Mouse (Mus musculus) hindbrain, embryonic 12.5 days (tissue): Measurements from ENCODE around the gene 4930505A04Rik. TPM values are rescaled to one million over a fixed set of nuclear protein-coding genes. Genes with fewer than 3 reads are reported as not detected.

Experiments used
- ATAC-seq: fragments of 200-750 bp; cut with Nextera tagmentation; 2 replicates; pipeline ENCODE4 v1.8.0; 2017; ENCODE audit warnings: moderate TSS enrichment; ENCODE audit not compliant: low FRiP score
- H3K27ac ChIP-seq: fragments of 300-500 bp; sonication (generic); 2 replicates; pipeline ENCODE4 v1.5.1; 2016; ENCODE audit warnings: mild to moderate bottlenecking
- H3K27me3 ChIP-seq: fragments of 300-500 bp; sonication (generic); 2 replicates; pipeline ENCODE4 v1.6.1; 2016; ENCODE audit warnings: mild to moderate bottlenecking
- H3K36me3 ChIP-seq: fragments of 300-500 bp; sonication (generic); 2 replicates; pipeline ENCODE4 v1.6.1; 2016; ENCODE audit warnings: mild to moderate bottlenecking
- H3K4me1 ChIP-seq: fragments of 300-500 bp; sonication (generic); 2 replicates; pipeline ENCODE4 v1.6.1; 2016
- H3K4me2 ChIP-seq: fragments of 300-500 bp; sonication (generic); replicated peaks from 2 replicates; pipeline ENCODE4 v1.6.1; 2016; ENCODE audit warnings: mild to moderate bottlenecking
- H3K4me3 ChIP-seq: fragments of 300-500 bp; sonication (generic); 2 replicates; pipeline ENCODE4 v1.5.1; 2016; ENCODE audit warnings: mild to moderate bottlenecking
- H3K9ac ChIP-seq: fragments of 300-500 bp; sonication (generic); 2 replicates; pipeline ENCODE4 v1.6.1; 2016; ENCODE audit warnings: mild to moderate bottlenecking, moderate library complexity
- H3K9me3 ChIP-seq: fragments of 300-500 bp; sonication (generic); replicated peaks from 2 replicates; pipeline ENCODE4 v1.6.1; 2016; ENCODE audit warnings: mild to moderate bottlenecking
- WGBS: fragments of 180-500 bp; shearing (Covaris S2); methylation state at CpG from one replicate; pipeline ENCODE4 v1.1.7; 2016; 5-methylcytosine and 5-hydroxymethylcytosine counted together
- polyA plus RNA-seq: library from polyadenylated mRNA; unstranded; fragments of >200 nt; fragmentation: Nextera tagmentation; extraction: Ambion mirVana; gene quantifications from 2 replicates; pipeline ENCODE4 v1.2.1, GENCODE M21; 2016

Gene 4930505A04Rik
- 0.26 TPM in 1 of 2 replicates, not detected in the other for polyA plus RNA-seq

- WGBS, result 10% methylated on average over 17 of the region's 17 CpGs
- Histone ChIP-seq H3K4me3 (peak within 1 kb of the TSS; percentile 49), H3K9me3 (no peaks in the 10 kb centered on the region), H3K27me3 (no peaks in the 10 kb centered on the region), H3K27ac (peak within 1 kb of the TSS; percentile 64; the same call in 1 of the 2 replicates), H3K4me2 (peak within 1 kb of the TSS; percentile 71), H3K9ac (peak within 1 kb of the TSS; percentile 62), H3K4me1 (peaks cover 11% of the 10 kb centered on the region), H3K36me3 (no peaks in the 10 kb centered on the region)
- peak; percentile 98 for ATAC-seq
These were observed at the start of gene 4930505A04Rik for GRCm38 (mm10) chr11:30471751-30472593. Gene 4930505A04Rik, minus strand, starts transcription at chr11:30471827.

GRCm38 (mm10) chr11:30517133-30517532 is 45.5 kb upstream of the 4930505A04Rik start:
- no peak for ATAC-seq
- Histone ChIP-seq H3K4me2 (no peak overlapping the region), H3K36me3 (no peaks in the 10 kb centered on the region), H3K4me1 (no peaks in the 10 kb centered on the region), H3K9me3 (no peaks in the 10 kb centered on the region), H3K27ac (no peak overlapping the region), H3K27me3 (no peaks in the 10 kb centered on the region), H3K9ac (no peak overlapping the region), H3K4me3 (no peak overlapping the region)
- 78% methylated on average over 2 of the region's 2 CpGs for WGBS

- H3K9me3 ChIP-seq, result no peaks in the 10 kb centered on the region
- ATAC-seq, result no peak
- no peaks in the 10 kb centered on the region for H3K36me3 ChIP-seq
- no peak overlapping the region for H3K27ac ChIP-seq
- no peak overlapping the region for H3K9ac ChIP-seq
- no peaks in the 10 kb centered on the region for H3K27me3 ChIP-seq
- 90% methylated on average over 4 of the region's 4 CpGs for WGBS
- H3K4me1 ChIP-seq, result no peaks in the 10 kb centered on the region
- no peak overlapping the region for H3K4me2 ChIP-seq
- no peak overlapping the region for H3K4me3 ChIP-seq
These were observed 36.6 kb upstream of the 4930505A04Rik start for GRCm38 (mm10) chr11:30508178-30508577.

- Histone ChIP-seq H3K27ac (no peak overlapping the region), H3K36me3 (no peaks in the 10 kb centered on the region), H3K4me1 (no peaks in the 10 kb centered on the region), H3K9me3 (no peaks in the 10 kb centered on the region), H3K4me3 (no peak overlapping the region), H3K27me3 (no peaks in the 10 kb centered on the region), H3K9ac (no peak overlapping the region), H3K4me2 (no peak overlapping the region)
- no peak for ATAC-seq
- WGBS, result 79% methylated on average over 3 of the region's 3 CpGs
These were observed 27.2 kb upstream of the 4930505A04Rik start for GRCm38 (mm10) chr11:30498738-30499355.

GRCm38 (mm10) chr11:30497151-30497550 is 25.5 kb upstream of the 4930505A04Rik start:
- Histone ChIP-seq H3K9ac (no peak overlapping the region), H3K27me3 (no peaks in the 10 kb centered on the region), H3K4me1 (no peaks in the 10 kb centered on the region), H3K4me2 (no peak overlapping the region), H3K27ac (no peak overlapping the region), H3K9me3 (no peaks in the 10 kb centered on the region), H3K36me3 (no peaks in the 10 kb centered on the region), H3K4me3 (no peak overlapping the region)
- ATAC-seq, result no peak
- 64% methylated on average over 2 of the region's 2 CpGs for WGBS

GRCm38 (mm10) chr11:30491515-30492260 is 20.1 kb upstream of the 4930505A04Rik start:
- no peaks in the 10 kb centered on the region for H3K27me3 ChIP-seq

GRCm38 (mm10) chr11:30488183-30488582 is 16.6 kb upstream of the 4930505A04Rik start:
- Histone ChIP-seq H3K4me3 (no peak overlapping the region), H3K9ac (no peak overlapping the region), H3K9me3 (no peaks in the 10 kb centered on the region), H3K4me2 (no peak overlapping the region), H3K36me3 (no peaks in the 10 kb centered on the region), H3K27me3 (no peaks in the 10 kb centered on the region), H3K4me1 (no peaks in the 10 kb centered on the region), H3K27ac (no peak overlapping the region)
- ATAC-seq, result no peak
- WGBS, result 67% methylated on average over 9 of the region's 10 CpGs

More at GRCm38 (mm10) chr11:30491515-30492260, 20.1 kb upstream of the 4930505A04Rik start:
- H3K4me2 ChIP-seq, result no peak overlapping the region
- no peak for ATAC-seq
- H3K9me3 ChIP-seq, result no peaks in the 10 kb centered on the region
- no peaks in the 10 kb centered on the region for H3K36me3 ChIP-seq
- H3K4me1 ChIP-seq, result no peaks in the 10 kb centered on the region
- no peak overlapping the region for H3K9ac ChIP-seq
- no peak overlapping the region for H3K4me3 ChIP-seq
- H3K27ac ChIP-seq, result no peak overlapping the region

GRCm38 (mm10) chr11:30483286-30483685 is 11.7 kb upstream of the 4930505A04Rik start:
- no peaks in the 10 kb centered on the region for H3K9me3 ChIP-seq
- H3K4me3 ChIP-seq, result no peak overlapping the region
- no peak overlapping the region for H3K27ac ChIP-seq
- H3K4me1 ChIP-seq, result no peaks in the 10 kb centered on the region
- H3K4me2 ChIP-seq, result no peak overlapping the region
- WGBS, result 91% methylated on average over 4 of the region's 4 CpGs
- no peaks in the 10 kb centered on the region for H3K27me3 ChIP-seq
- no peaks in the 10 kb centered on the region for H3K36me3 ChIP-seq
- no peak overlapping the region for H3K9ac ChIP-seq
- no peak for ATAC-seq

- Histone ChIP-seq H3K4me3 (no peak overlapping the region), H3K27me3 (no peaks in the 10 kb centered on the region), H3K4me2 (peak overlapping the region; percentile 71), H3K9me3 (no peaks in the 10 kb centered on the region), H3K9ac (no peak overlapping the region), H3K36me3 (no peaks in the 10 kb centered on the region), H3K27ac (no peak overlapping the region), H3K4me1 (peaks cover 11% of the 10 kb centered on the region)
- ATAC-seq, result peak; percentile 29
- WGBS, result 72% methylated on average over 8 of the region's 8 CpGs
These were observed 440 bp downstream of the 4930505A04Rik start for GRCm38 (mm10) chr11:30471187-30471586.

- Histone ChIP-seq H3K9ac (no peak overlapping the region), H3K27me3 (no peaks in the 10 kb centered on the region), H3K9me3 (no peaks in the 10 kb centered on the region), H3K4me1 (no peaks in the 10 kb centered on the region), H3K36me3 (no peaks in the 10 kb centered on the region), H3K4me2 (no peak overlapping the region), H3K27ac (no peak overlapping the region), H3K4me3 (no peak overlapping the region)
- 93% methylated on average over 4 of the region's 4 CpGs for WGBS
- ATAC-seq, result no peak
These were observed 17.3 kb downstream of the 4930505A04Rik start for GRCm38 (mm10) chr11:30454331-30454730.

- H3K27ac ChIP-seq, result no peak overlapping the region
- no peaks in the 10 kb centered on the region for H3K4me1 ChIP-seq
- no peaks in the 10 kb centered on the region for H3K9me3 ChIP-seq
- no peak overlapping the region for H3K4me2 ChIP-seq
- ATAC-seq, result no peak
- no peak overlapping the region for H3K4me3 ChIP-seq
- no peaks in the 10 kb centered on the region for H3K36me3 ChIP-seq
- WGBS, result 87% methylated on average over 2 of the region's 2 CpGs
- H3K9ac ChIP-seq, result no peak overlapping the region
- H3K27me3 ChIP-seq, result no peaks in the 10 kb centered on the region
These were observed 23.5 kb downstream of the 4930505A04Rik start for GRCm38 (mm10) chr11:30448126-30448525.

- Histone ChIP-seq H3K4me3 (no peak overlapping the region), H3K27me3 (no peaks in the 10 kb centered on the region), H3K4me2 (no peak overlapping the region), H3K9ac (no peak overlapping the region), H3K9me3 (no peaks in the 10 kb centered on the region), H3K27ac (no peak overlapping the region), H3K4me1 (no peaks in the 10 kb centered on the region), H3K36me3 (no peaks in the 10 kb centered on the region)
- WGBS, result 90% methylated on average over 1 of the region's 1 CpGs
- no peak for ATAC-seq
These were observed 24.1 kb downstream of the 4930505A04Rik start for GRCm38 (mm10) chr11:30447561-30447960.
